Mouse (Mus musculus) heart, embryonic 16.5 days (tissue): ENCODE results near the gene Cpa3. TPM values are rescaled to one million over a fixed set of nuclear protein-coding genes. Genes with fewer than 3 reads are reported as not detected.

Experiments
- microRNA-seq: library from miRNA; unstranded; fragments of <30 nt; microRNA quantifications from one replicate; pipeline ENCODE4, GENCODE M21; 2017
- polyA plus RNA-seq: library from polyadenylated mRNA; unstranded; fragments of >200 nt; fragmentation: Nextera tagmentation; extraction: Ambion mirVana; gene quantifications from 2 replicates; pipeline ENCODE4 v1.2.1, GENCODE M21; 2015

Cpa3 gene
- polyA plus RNA-seq, 1 experiment from 2014 or later: 12.9 TPM

Small RNA genes lying within 50 kb of the gene (microRNA-seq; reads per million reads assigned to microRNA genes)
- not detected for gene Mir7007

Other genes with a start within 250 kb of the Cpa3 start
- 12.0 and 12.1 TPM in 2 replicates for gene Hps3, start 206.9 kb downstream of the Cpa3 start, polyA plus RNA-seq
- gene Hltf, start 184.4 kb downstream of the Cpa3 start, polyA plus RNA-seq: 14.3 and 14.7 TPM in 2 replicates
- 457 and 496 TPM in 2 replicates for gene Gyg, start 86.9 kb downstream of the Cpa3 start, polyA plus RNA-seq
- 0.17 and 0.25 TPM in 2 replicates for gene Cpb1, start 33.6 kb upstream of the Cpa3 start, polyA plus RNA-seq
- 0.31 TPM in 1 of 2 replicates, not detected in the other for gene Agtr1b, start 125.0 kb upstream of the Cpa3 start, polyA plus RNA-seq